Mouse (Mus musculus) small intestine, adult 2 months (tissue): ENCODE results near the gene Anp32a. TPM values are rescaled to one million over a fixed set of nuclear protein-coding genes. Genes with fewer than 3 reads are reported as not detected.

Experiments
- H3K27ac ChIP-seq: fragments of 200-500 bp; 2 replicates; pipeline ENCODE4 v1.5.1; 2012; ENCODE audit warnings: low read depth, low read length, control low read depth, inconsistent platforms; ENCODE audit not compliant: insufficient read depth
- H3K27me3 ChIP-seq: fragments of 200-500 bp; 2 replicates; pipeline ENCODE4 v1.6.1; 2012; ENCODE audit warnings: mild to moderate bottlenecking, moderate library complexity, low read length, inconsistent platforms; ENCODE audit not compliant: control insufficient read depth, insufficient read depth
- H3K36me3 ChIP-seq: fragments of 200-500 bp; 2 replicates; pipeline ENCODE4 v1.6.1; 2012; ENCODE audit warnings: mild to moderate bottlenecking, low read length, control low read depth, inconsistent platforms; ENCODE audit not compliant: control insufficient read depth, insufficient read depth
- H3K4me1 ChIP-seq: fragments of 200-500 bp; 2 replicates; pipeline ENCODE4 v1.6.1; 2012; ENCODE audit warnings: low read length, inconsistent platforms, mixed read lengths; ENCODE audit not compliant: control insufficient read depth, insufficient read depth, insufficient read length
- H3K4me3 ChIP-seq: fragments of 200-500 bp; 2 replicates; pipeline ENCODE4 v1.5.1; 2012; ENCODE audit warnings: low read depth, mild to moderate bottlenecking, control low read depth, inconsistent platforms, low read length, moderate library complexity
- CTCF ChIP-seq: fragments of 200-500 bp; IDR thresholded peaks from 2 replicates; pipeline ENCODE4 v1.5.1; 2012; ENCODE audit warnings: low read depth, mild to moderate bottlenecking, control low read depth, inconsistent platforms, low read length, moderate library complexity, mixed read lengths; ENCODE audit not compliant: insufficient replicate concordance, insufficient read length; ENCODE audit errors: extremely low read depth
- POLR2A ChIP-seq: fragments of 200-500 bp; IDR thresholded peaks from 2 replicates; pipeline ENCODE4 v1.6.1; 2012; ENCODE audit warnings: low read depth, mild to moderate bottlenecking, control low read depth, inconsistent platforms, low read length, moderate library complexity
- WGBS: fragments of 180-500 bp; shearing (Covaris S2); methylation state at CpG from one replicate; pipeline ENCODE4 v1.1.7; 2018; 5-methylcytosine and 5-hydroxymethylcytosine counted together
- polyA plus RNA-seq: library from polyadenylated mRNA; depleted of rRNA; stranded (reverse); fragments of >200 nt; gene quantifications from 2 replicates; pipeline ENCODE4 v1.2.3, GENCODE M21; 2012

Gene Anp32a
- polyA plus RNA-seq, 1 experiment, result 4.7 TPM

GRCm38 (mm10) chr9:62393531-62393930 is 52.4 kb downstream of the Anp32a start:
- no peak overlapping the region for H3K4me3 ChIP-seq
- no peak overlapping the region for H3K27ac ChIP-seq
- H3K4me1 ChIP-seq, result no peaks in the 10 kb centered on the region
- H3K36me3 ChIP-seq, result no peaks in the 10 kb centered on the region
- H3K27me3 ChIP-seq, result no peaks in the 10 kb centered on the region
- WGBS, result 37% methylated on average over 2 of the region's 2 CpGs
- TF ChIP-seq POLR2A (no peak), CTCF (no peak)

- no peaks in the 10 kb centered on the region for H3K36me3 ChIP-seq
- TF ChIP-seq CTCF (no peak), POLR2A (no peak)
- 56% methylated on average over 2 of the region's 2 CpGs for WGBS
- H3K4me1 ChIP-seq, result no peaks in the 10 kb centered on the region
- H3K4me3 ChIP-seq, result no peak overlapping the region
- H3K27me3 ChIP-seq, result no peaks in the 10 kb centered on the region
- no peak overlapping the region for H3K27ac ChIP-seq
These were observed 53.1 kb downstream of the Anp32a start for GRCm38 (mm10) chr9:62394163-62394562.

- H3K27me3 ChIP-seq, result no peaks in the 10 kb centered on the region
- WGBS, result 48% methylated on average over 11 of the region's 11 CpGs
- no peak overlapping the region for H3K4me3 ChIP-seq
- H3K4me1 ChIP-seq, result no peaks in the 10 kb centered on the region
- TF ChIP-seq CTCF (no peak), POLR2A (no peak)
- no peaks in the 10 kb centered on the region for H3K36me3 ChIP-seq
- H3K27ac ChIP-seq, result no peak overlapping the region
These were observed 59.6 kb downstream of the Anp32a start for GRCm38 (mm10) chr9:62400531-62401170.

GRCm38 (mm10) chr9:62401589-62401988 is 60.5 kb downstream of the Anp32a start:
- no peak overlapping the region for H3K4me3 ChIP-seq
- 77% methylated on average over 1 of the region's 1 CpGs for WGBS
- H3K27ac ChIP-seq, result no peak overlapping the region
- TF ChIP-seq CTCF, result no peak
- TF ChIP-seq POLR2A, result no peak
- H3K36me3 ChIP-seq, result no peaks in the 10 kb centered on the region
- H3K27me3 ChIP-seq, result no peaks in the 10 kb centered on the region
- peaks cover under 1% of the 10 kb centered on the region; the same call in 1 of the 2 replicates for H3K4me1 ChIP-seq

GRCm38 (mm10) chr9:62406423-62407013 is 65.4 kb downstream of the Anp32a start:
- 42% methylated on average over 7 of the region's 7 CpGs for WGBS

GRCm38 (mm10) chr9:62407357-62408146 is 66.5 kb downstream of the Anp32a start:
- no peaks in the 10 kb centered on the region for H3K36me3 ChIP-seq
- H3K27me3 ChIP-seq, result no peaks in the 10 kb centered on the region
- 70% methylated on average over 5 of the region's 5 CpGs for WGBS
- H3K27ac ChIP-seq, result no peak overlapping the region
- H3K4me1 ChIP-seq, result peaks cover 3% of the 10 kb centered on the region; the same call in 1 of the 2 replicates
- H3K4me3 ChIP-seq, result no peak overlapping the region
- TF ChIP-seq CTCF (no peak), POLR2A (no peak)

More at GRCm38 (mm10) chr9:62406423-62407013, 65.4 kb downstream of the Anp32a start:
- H3K4me3 ChIP-seq, result no peak overlapping the region
- no peaks in the 10 kb centered on the region for H3K36me3 ChIP-seq
- TF ChIP-seq CTCF (no peak), POLR2A (no peak)
- no peaks in the 10 kb centered on the region for H3K27me3 ChIP-seq
- H3K4me1 ChIP-seq, result peaks cover 3% of the 10 kb centered on the region; the same call in 1 of the 2 replicates
- H3K27ac ChIP-seq, result no peak overlapping the region

- WGBS, result 63% methylated on average over 5 of the region's 5 CpGs
- H3K27me3 ChIP-seq, result no peaks in the 10 kb centered on the region
- TF ChIP-seq POLR2A, result no peak
- TF ChIP-seq CTCF, result peak; percentile 49; the same call in 1 of the 2 replicates
These were observed 77.6 kb downstream of the Anp32a start for GRCm38 (mm10) chr9:62418742-62419141.

More at GRCm38 (mm10) chr9:62418742-62419141, 77.6 kb downstream of the Anp32a start:
- Histone ChIP-seq H3K36me3 (no peaks in the 10 kb centered on the region), H3K27ac (no peak overlapping the region), H3K4me1 (peaks cover 5% of the 10 kb centered on the region), H3K4me3 (no peak overlapping the region)
